Mouse (Mus musculus) hindbrain, embryonic 12.5 days (tissue): Measurements from ENCODE around the gene Pknox1. TPM values are rescaled to one million over a fixed set of nuclear protein-coding genes. Genes with fewer than 3 reads are reported as not detected.
A peak's percentile ranks its signal among the peaks of the same experiment; 100 is the strongest.

ENCODE experiments used
- ATAC-seq: fragments of 200-750 bp; cut with Nextera tagmentation; 2 replicates; pipeline ENCODE4 v1.8.0; 2017; ENCODE audit warnings: moderate TSS enrichment; ENCODE audit not compliant: low FRiP score
- H3K27ac ChIP-seq: fragments of 300-500 bp; sonication (generic); 2 replicates; pipeline ENCODE4 v1.5.1; 2016; ENCODE audit warnings: mild to moderate bottlenecking
- H3K27me3 ChIP-seq: fragments of 300-500 bp; sonication (generic); 2 replicates; pipeline ENCODE4 v1.6.1; 2016; ENCODE audit warnings: mild to moderate bottlenecking
- H3K36me3 ChIP-seq: fragments of 300-500 bp; sonication (generic); 2 replicates; pipeline ENCODE4 v1.6.1; 2016; ENCODE audit warnings: mild to moderate bottlenecking
- H3K4me1 ChIP-seq: fragments of 300-500 bp; sonication (generic); 2 replicates; pipeline ENCODE4 v1.6.1; 2016
- H3K4me2 ChIP-seq: fragments of 300-500 bp; sonication (generic); replicated peaks from 2 replicates; pipeline ENCODE4 v1.6.1; 2016; ENCODE audit warnings: mild to moderate bottlenecking
- H3K4me3 ChIP-seq: fragments of 300-500 bp; sonication (generic); 2 replicates; pipeline ENCODE4 v1.5.1; 2016; ENCODE audit warnings: mild to moderate bottlenecking
- H3K9ac ChIP-seq: fragments of 300-500 bp; sonication (generic); 2 replicates; pipeline ENCODE4 v1.6.1; 2016; ENCODE audit warnings: mild to moderate bottlenecking, moderate library complexity
- H3K9me3 ChIP-seq: fragments of 300-500 bp; sonication (generic); replicated peaks from 2 replicates; pipeline ENCODE4 v1.6.1; 2016; ENCODE audit warnings: mild to moderate bottlenecking
- WGBS: fragments of 180-500 bp; shearing (Covaris S2); methylation state at CpG from one replicate; pipeline ENCODE4 v1.1.7; 2016; 5-methylcytosine and 5-hydroxymethylcytosine counted together
- microRNA-seq: library from miRNA; unstranded; fragments of <30 nt; microRNA quantifications from one replicate; pipeline ENCODE4, GENCODE M21; 2017
- polyA plus RNA-seq: library from polyadenylated mRNA; unstranded; fragments of >200 nt; fragmentation: Nextera tagmentation; extraction: Ambion mirVana; gene quantifications from 2 replicates; pipeline ENCODE4 v1.2.1, GENCODE M21; 2016

The Pknox1 gene
- polyA plus RNA-seq, 1 experiment from 2014 or later, result 39.8 TPM

DNA sequence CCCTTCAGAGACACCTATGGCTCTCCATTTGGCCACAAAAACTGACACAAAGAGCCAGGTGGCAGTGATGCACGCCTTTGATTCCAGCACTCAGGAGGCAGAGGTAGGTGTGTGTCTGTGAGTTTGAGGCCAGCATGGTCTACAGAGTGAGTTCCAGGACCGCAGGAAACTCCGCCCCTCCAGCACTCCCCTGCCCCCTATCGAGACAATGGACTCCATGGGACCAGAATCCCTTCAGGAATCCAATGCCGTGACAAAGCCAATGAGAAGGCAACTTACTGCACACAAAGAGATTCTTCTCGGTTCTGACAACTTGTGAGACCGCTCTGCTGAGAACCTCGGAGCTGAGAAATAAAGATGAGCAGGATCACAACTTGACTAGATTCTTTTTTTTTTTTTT is 77.8 kb downstream of the Pknox1 start:
- Histone ChIP-seq H3K36me3 (peaks cover 17% of the 10 kb centered on the region), H3K27me3 (peaks cover 6% of the 10 kb centered on the region; the same call in 1 of the 2 replicates), H3K27ac (no peak overlapping the region), H3K9ac (no peak overlapping the region), H3K4me2 (no peak overlapping the region), H3K9me3 (no peaks in the 10 kb centered on the region), H3K4me1 (peaks cover 6% of the 10 kb centered on the region; the same call in 1 of the 2 replicates), H3K4me3 (no peak overlapping the region)
- ATAC-seq, result no peak
- WGBS, result 48% methylated on average over 8 of the region's 8 CpGs

DNA sequence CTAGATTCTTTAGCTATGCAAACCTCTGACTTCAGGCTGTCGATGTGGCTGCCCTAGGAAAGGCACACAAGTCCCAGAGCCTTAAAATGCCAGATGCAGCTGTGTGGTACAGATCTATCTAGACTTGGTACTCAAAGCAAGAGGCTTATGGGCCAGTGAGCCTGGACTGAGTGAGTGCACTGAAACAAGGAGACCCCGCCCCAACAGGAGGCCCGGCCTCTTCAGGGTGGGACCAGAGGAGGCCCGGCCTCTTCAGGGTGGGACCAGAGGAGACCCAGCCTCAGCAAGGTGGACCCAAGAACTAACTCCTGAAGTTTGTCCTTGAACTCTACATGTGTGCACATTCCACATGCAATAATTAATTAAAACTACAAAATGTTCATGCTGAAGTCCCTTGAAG is 78.4 kb downstream of the Pknox1 start:
- WGBS, result 74% methylated on average over 4 of the region's 4 CpGs
- H3K36me3 ChIP-seq, result peaks cover 23% of the 10 kb centered on the region
- 0 out of 2 replicates have a peak, but pooled peaks cover under 1% of the 10 kb centered on the region for H3K27me3 ChIP-seq
- H3K4me2 ChIP-seq, result no peak overlapping the region
- peaks cover 2% of the 10 kb centered on the region; the same call in 1 of the 2 replicates for H3K4me1 ChIP-seq
- H3K27ac ChIP-seq, result no peak overlapping the region
- H3K9ac ChIP-seq, result no peak overlapping the region
- no peaks in the 10 kb centered on the region for H3K9me3 ChIP-seq
- no peak overlapping the region for H3K4me3 ChIP-seq
- ATAC-seq, result no peak

DNA sequence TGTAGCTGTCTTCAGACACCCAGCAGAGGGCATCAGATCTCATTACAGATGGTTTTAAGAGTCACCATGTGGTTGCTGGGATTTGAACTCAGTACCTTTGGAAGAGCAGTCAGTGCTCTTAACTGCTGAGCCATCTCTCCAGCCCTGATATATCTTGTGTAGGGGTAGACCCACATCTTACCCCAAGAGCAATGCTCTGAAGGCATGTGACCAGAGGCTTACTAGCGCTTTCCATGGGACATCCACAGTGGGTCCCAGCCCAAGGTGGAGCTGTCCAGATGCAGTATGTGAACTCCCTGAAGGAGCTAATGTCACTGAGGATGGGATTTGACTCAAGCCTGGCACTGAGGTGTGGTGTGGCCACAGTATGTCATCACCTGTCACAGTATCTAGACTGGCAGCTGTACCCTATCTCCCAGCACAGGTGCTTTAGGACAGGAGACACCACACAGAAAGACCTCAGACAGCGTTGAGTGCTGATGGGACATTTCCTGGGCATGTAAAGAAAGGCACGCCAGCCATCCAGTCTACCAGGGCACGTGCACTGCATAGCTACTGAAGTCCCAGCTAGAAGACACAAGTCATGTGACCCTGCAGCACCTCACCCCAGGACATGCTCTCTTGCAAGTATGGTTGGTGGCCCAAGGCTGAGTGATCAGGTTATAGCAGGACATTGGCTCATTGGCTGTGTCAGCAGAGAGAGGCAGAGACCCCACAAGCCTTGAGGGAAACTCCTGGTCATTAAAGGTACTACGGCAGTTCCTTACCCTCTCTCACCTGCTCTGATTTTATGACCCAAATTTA is 81.9 kb downstream of the Pknox1 start:
- H3K9ac ChIP-seq, result no peak overlapping the region
- no peak overlapping the region for H3K4me3 ChIP-seq
- no peak for ATAC-seq
- H3K36me3 ChIP-seq, result peaks cover 58% of the 10 kb centered on the region
- H3K4me1 ChIP-seq, result no peaks in the 10 kb centered on the region
- H3K4me2 ChIP-seq, result no peak overlapping the region
- H3K27ac ChIP-seq, result no peak overlapping the region
- no peaks in the 10 kb centered on the region for H3K9me3 ChIP-seq
- H3K27me3 ChIP-seq, result no peaks in the 10 kb centered on the region
- 96% methylated on average over 5 of the region's 5 CpGs for WGBS

DNA sequence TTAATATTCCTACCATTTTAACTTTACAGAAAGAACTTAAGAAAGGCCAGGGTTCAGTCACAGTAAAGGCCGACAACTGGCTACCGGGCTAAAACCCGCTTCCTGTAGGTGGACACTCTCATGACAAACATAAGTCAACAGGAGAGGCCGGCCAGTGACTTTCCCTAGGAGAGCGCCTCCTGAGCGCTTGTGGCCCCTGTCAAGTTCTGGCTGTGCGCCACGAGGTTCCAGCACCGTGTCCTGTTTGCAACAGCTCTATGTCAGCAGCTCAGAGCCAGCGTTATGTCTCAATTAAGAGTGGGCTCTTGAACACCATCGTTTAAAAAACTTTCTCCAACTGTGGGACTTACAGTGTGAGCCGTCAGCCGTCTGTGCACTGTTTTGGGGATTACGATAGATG is 87.6 kb downstream of the Pknox1 start:
- Histone ChIP-seq H3K9me3 (no peaks in the 10 kb centered on the region), H3K9ac (no peak overlapping the region), H3K27ac (no peak overlapping the region), H3K4me3 (no peak overlapping the region), H3K27me3 (no peaks in the 10 kb centered on the region), H3K4me2 (no peak overlapping the region), H3K4me1 (peaks cover 6% of the 10 kb centered on the region), H3K36me3 (peaks cover 80% of the 10 kb centered on the region)
- 92% methylated on average over 14 of the region's 14 CpGs for WGBS
- no peak for ATAC-seq

DNA sequence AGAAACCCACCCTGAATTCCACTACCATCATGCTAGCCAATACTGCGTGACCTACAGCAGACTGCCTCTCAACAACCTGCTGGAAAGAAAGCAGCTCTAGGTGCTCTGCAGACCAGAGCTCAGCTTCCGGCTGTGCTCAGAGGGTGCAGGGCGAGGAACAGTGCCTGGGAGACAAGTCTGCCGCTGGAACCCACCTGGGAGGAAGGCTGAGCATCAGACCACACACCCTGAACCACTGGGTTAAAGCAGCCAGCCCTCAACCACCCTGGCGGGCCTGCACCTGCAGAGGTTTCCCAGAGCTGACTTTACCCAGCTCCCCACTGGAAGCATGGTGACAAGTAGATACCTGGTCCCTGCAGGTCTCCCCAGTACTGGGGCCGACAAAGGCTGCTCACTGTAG is 88.7 kb downstream of the Pknox1 start:
- no peak for ATAC-seq
- peaks cover 69% of the 10 kb centered on the region for H3K36me3 ChIP-seq
- no peak overlapping the region for H3K4me2 ChIP-seq
- H3K9ac ChIP-seq, result no peak overlapping the region
- no peak overlapping the region for H3K4me3 ChIP-seq
- no peaks in the 10 kb centered on the region for H3K27me3 ChIP-seq
- peaks cover 12% of the 10 kb centered on the region for H3K4me1 ChIP-seq
- H3K9me3 ChIP-seq, result no peaks in the 10 kb centered on the region
- no peak overlapping the region for H3K27ac ChIP-seq
- 91% methylated on average over 6 of the region's 6 CpGs for WGBS

DNA sequence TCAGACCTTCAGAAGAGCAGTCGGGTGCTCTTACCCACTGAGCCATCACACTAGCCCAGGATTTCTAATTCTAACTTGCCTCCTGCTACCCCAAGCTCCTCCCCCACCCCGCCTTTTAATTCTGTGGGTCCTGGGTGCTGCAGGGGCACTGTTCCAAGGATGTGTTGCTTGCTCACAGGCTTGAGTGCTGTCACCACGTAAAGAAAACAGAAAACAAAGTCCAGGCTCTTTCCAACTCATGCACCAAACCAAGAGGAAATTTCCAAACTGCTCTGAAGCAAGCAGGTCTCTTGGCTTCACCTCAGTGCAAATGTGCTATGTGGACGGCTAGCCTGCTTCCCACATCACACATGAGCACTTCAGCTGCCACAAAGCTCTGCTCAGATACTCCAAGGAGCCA is 90.8 kb downstream of the Pknox1 start:
- Histone ChIP-seq H3K9me3 (no peaks in the 10 kb centered on the region), H3K9ac (no peak overlapping the region), H3K27ac (no peak overlapping the region), H3K4me2 (no peak overlapping the region), H3K4me3 (no peak overlapping the region), H3K27me3 (no peaks in the 10 kb centered on the region), H3K36me3 (peaks cover 48% of the 10 kb centered on the region), H3K4me1 (peaks cover 17% of the 10 kb centered on the region)
- 80% methylated on average over 4 of the region's 4 CpGs for WGBS
- no peak for ATAC-seq

DNA sequence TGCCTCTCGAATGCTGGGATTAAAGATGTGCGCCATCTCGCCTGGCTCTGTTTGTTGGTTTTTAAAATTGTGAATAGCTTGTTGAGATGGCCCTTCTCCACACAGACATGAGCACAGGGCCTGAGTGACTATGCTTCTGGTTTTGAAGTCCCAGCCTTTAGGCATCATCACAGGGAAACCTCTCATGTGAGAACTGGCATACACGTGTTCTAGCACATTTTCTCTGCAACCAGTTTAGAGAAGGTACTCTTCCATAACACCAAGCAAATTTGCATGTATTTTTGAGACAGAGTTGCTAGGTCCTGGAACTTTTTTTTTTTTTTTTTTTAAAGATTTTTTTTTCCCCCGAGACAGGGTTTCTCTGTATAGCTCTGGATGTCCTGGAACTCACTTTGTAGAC is 92.1 kb downstream of the Pknox1 start:
- WGBS, result 90% methylated on average over 5 of the region's 5 CpGs
- no peak for ATAC-seq
- peaks cover 35% of the 10 kb centered on the region for H3K36me3 ChIP-seq
- H3K9ac ChIP-seq, result 0 out of 2 replicates have a peak overlapping the region, but pooled peaks have one; percentile 98
- no peak overlapping the region for H3K4me3 ChIP-seq
- H3K9me3 ChIP-seq, result no peaks in the 10 kb centered on the region
- H3K27me3 ChIP-seq, result no peaks in the 10 kb centered on the region
- H3K4me2 ChIP-seq, result no peak overlapping the region; the same call in 1 of the 2 replicates
- no peak overlapping the region for H3K27ac ChIP-seq
- peaks cover 17% of the 10 kb centered on the region for H3K4me1 ChIP-seq

Small RNA genes within 50 kb of the gene (microRNA-seq; reads per million reads assigned to microRNA genes)
- not detected for gene Gm24970

Other genes starting within 250 kb of the Pknox1 start
- 30.4 and 33.3 TPM in 2 replicates for gene Pde9a, start 178.5 kb upstream of the Pknox1 start, polyA plus RNA-seq
- 36.2 and 39.0 TPM in 2 replicates for gene Wdr4, start 44.8 kb upstream of the Pknox1 start, polyA plus RNA-seq
- gene Ndufv3, start 44.6 kb upstream of the Pknox1 start, polyA plus RNA-seq, result 230 and 273 TPM in 2 replicates
- 2.3 and 3.3 TPM in 2 replicates for gene Cbs, start 72.5 kb downstream of the Pknox1 start, polyA plus RNA-seq
- gene U2af1, start 94.2 kb downstream of the Pknox1 start, polyA plus RNA-seq, result 293 and 303 TPM in 2 replicates
- gene Cryaa, start 113.1 kb downstream of the Pknox1 start, polyA plus RNA-seq, result not detected in 2 replicates